Mouse (Mus musculus) stomach, postnatal 0 days (tissue): Measurements from ENCODE around the gene Crk.

Experiments
- CTCF ChIP-seq: IDR thresholded peaks from 2 replicates; pipeline ENCODE4 v1.5.1; 2016; ENCODE audit warnings: antibody characterized with exemption, low read depth, mild to moderate bottlenecking, moderate library complexity
- EP300 ChIP-seq: optimal IDR thresholded peaks from 2 replicates; pipeline ENCODE3; 2016; ENCODE audit warnings: antibody characterized with exemption

DNA sequence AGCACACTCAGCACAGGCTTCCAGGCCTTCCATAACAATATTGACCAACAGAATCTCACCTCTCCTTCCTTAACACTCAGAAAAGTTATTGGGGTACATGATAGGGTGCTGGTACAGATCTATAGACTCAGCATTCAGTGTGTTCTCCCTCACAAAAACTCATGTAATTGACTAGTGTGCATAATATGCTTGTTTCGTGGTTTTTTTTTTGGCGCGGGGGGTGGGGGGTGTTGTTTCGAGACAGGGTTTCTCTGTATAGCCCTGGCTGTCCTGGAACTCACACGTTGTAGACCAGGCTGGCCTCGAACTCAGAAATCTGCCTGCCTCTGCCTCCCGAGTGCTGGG is 59.4 kb downstream of the Crk start:
- TF ChIP-seq CTCF (no peak), EP300 (no peak)
